Mouse (Mus musculus): ENCODE measurements around the gene Adamts17. TPM values are rescaled to one million over a fixed set of nuclear protein-coding genes. Genes with fewer than 3 reads are reported as not detected.

The Adamts17 gene
- polyA plus RNA-seq, 1 experiment from 2014 or later: 11.2 TPM

DNA sequence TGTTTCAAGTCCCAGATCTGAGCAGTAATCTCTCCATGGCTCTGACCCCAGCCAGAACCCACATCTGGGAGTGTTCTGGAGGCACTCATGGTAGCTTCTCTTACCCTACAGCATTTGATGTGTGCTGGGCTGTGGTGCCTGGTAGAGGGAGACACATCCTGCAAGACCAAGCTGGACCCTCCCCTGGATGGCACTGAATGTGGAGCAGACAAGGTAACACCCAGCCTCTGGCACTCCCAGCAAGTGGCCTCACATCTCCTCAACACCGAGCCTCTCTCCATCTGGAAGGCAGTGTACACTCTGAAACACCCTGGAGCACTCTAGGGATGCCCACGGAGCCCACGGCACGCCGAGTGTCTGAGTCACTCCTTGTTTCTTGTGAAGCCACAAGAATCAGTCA lies 188.2 kb downstream of the Adamts17 start:
- Histone ChIP-seq H3K9me3 (ENCODE audit: control insufficient read depth, low read length) (no peaks in the 10 kb centered on the region), H3K4me3 (ENCODE audit: low read depth, low read length) (no peak overlapping the region), H3K4me2 (ENCODE audit: low read depth, low read length) (no peak overlapping the region), H3K27ac (replicated peaks; ENCODE audit: low read depth, low read length) (peak overlapping the region; percentile 83), H3K36me3 (ENCODE audit: control insufficient read depth, insufficient read depth, low read length) (0 out of 2 replicates have a peak, but pooled peaks cover 4% of the 10 kb centered on the region), H3K4me1 (ENCODE audit: control insufficient read depth, insufficient read depth, low read length) (peaks cover 21% of the 10 kb centered on the region), H3K9ac (ENCODE audit: low read depth, low read length) (no peak overlapping the region), H3K27me3 (replicated peaks; ENCODE audit: control insufficient read depth, insufficient read depth, low read length) (no peaks in the 10 kb centered on the region)
- WGBS: 93% methylated on average over 5 of the region's 5 CpGs
- no peak for ATAC-seq (ENCODE audit: low read depth)
- no peak for DNase-seq (ENCODE audit: low spot score)

DNA sequence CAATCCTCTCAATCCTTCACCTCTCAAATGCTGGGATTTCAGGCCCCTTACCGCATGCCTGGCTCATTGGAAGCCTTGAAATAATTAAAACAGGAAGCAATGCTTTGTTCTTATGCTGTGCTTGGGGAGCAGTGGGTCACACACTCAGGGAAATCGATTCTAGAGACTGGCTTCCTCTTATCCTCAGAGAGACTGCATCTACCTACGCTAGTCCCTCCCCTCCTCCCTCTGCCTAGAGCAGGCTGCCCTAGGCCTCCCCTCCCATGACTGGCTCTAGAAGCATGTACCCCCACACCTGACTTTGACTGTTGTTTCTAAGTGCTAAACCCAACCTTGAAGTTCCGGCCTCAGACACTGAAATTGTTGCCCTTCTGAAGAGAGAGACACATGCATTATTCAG lies 189.4 kb downstream of the Adamts17 start:
- Histone ChIP-seq H3K4me3 (ENCODE audit: low read depth, low read length) (no peak overlapping the region), H3K9ac (ENCODE audit: low read depth, low read length) (no peak overlapping the region), H3K27ac (replicated peaks; ENCODE audit: low read depth, low read length) (no peak overlapping the region), H3K4me1 (ENCODE audit: control insufficient read depth, insufficient read depth, low read length) (peaks cover 21% of the 10 kb centered on the region), H3K4me2 (ENCODE audit: low read depth, low read length) (no peak overlapping the region), H3K36me3 (ENCODE audit: control insufficient read depth, insufficient read depth, low read length) (0 out of 2 replicates have a peak, but pooled peaks cover 4% of the 10 kb centered on the region), H3K27me3 (replicated peaks; ENCODE audit: control insufficient read depth, insufficient read depth, low read length) (no peaks in the 10 kb centered on the region), H3K9me3 (ENCODE audit: control insufficient read depth, low read length) (no peaks in the 10 kb centered on the region)
- DNase-seq (ENCODE audit: low spot score): no peak
- ATAC-seq (ENCODE audit: low read depth): no peak
- 57% methylated on average over 4 of the region's 4 CpGs for WGBS

GRCm38 (mm10) chr7:67029481-67029880 lies 189.9 kb downstream of the Adamts17 start:
- no peaks in the 10 kb centered on the region for H3K27me3 ChIP-seq (replicated peaks; ENCODE audit: control insufficient read depth, insufficient read depth, low read length)
- H3K27ac ChIP-seq (replicated peaks; ENCODE audit: low read depth, low read length): no peak overlapping the region
- no peak overlapping the region for H3K4me3 ChIP-seq (ENCODE audit: low read depth, low read length)
- DNase-seq (ENCODE audit: low spot score) (no peak), ATAC-seq (ENCODE audit: low read depth) (no peak)
- no peaks in the 10 kb centered on the region for H3K9me3 ChIP-seq (ENCODE audit: control insufficient read depth, low read length)
- H3K9ac ChIP-seq (ENCODE audit: low read depth, low read length): no peak overlapping the region
- WGBS: 94% methylated on average over 14 of the region's 14 CpGs
- no peak overlapping the region for H3K4me2 ChIP-seq (ENCODE audit: low read depth, low read length)
- peaks cover 21% of the 10 kb centered on the region for H3K4me1 ChIP-seq (ENCODE audit: control insufficient read depth, insufficient read depth, low read length)
- 0 out of 2 replicates have a peak, but pooled peaks cover 4% of the 10 kb centered on the region for H3K36me3 ChIP-seq (ENCODE audit: control insufficient read depth, insufficient read depth, low read length)

DNA sequence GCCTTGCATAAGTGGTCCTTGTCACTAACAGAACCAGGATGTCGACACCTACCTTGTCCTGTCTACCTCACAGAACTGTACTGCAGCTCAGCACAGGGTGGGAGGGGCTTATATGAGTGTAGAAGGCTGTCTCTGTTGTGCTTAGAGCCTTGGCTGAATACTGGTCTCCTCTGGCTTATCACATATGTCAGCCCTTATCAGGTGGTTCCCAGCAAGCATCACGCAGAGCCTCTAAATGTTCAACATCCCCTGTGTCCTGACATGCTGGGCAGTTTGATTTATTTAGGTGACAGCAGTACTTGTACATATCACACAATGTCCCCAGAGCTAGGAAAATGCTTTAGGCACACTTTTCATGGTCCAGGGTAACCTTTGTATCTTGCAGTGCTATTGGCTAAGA lies 191.7 kb downstream of the Adamts17 start:
- no peak overlapping the region for H3K27ac ChIP-seq (replicated peaks; ENCODE audit: low read depth, low read length)
- H3K36me3 ChIP-seq (ENCODE audit: control insufficient read depth, insufficient read depth, low read length): 0 out of 2 replicates have a peak, but pooled peaks cover 4% of the 10 kb centered on the region
- no peaks in the 10 kb centered on the region for H3K27me3 ChIP-seq (replicated peaks; ENCODE audit: control insufficient read depth, insufficient read depth, low read length)
- DNase-seq (ENCODE audit: low spot score) (no peak), ATAC-seq (ENCODE audit: low read depth) (no peak)
- no peak overlapping the region for H3K4me3 ChIP-seq (ENCODE audit: low read depth, low read length)
- peaks cover 16% of the 10 kb centered on the region for H3K4me1 ChIP-seq (ENCODE audit: control insufficient read depth, insufficient read depth, low read length)
- no peaks in the 10 kb centered on the region for H3K9me3 ChIP-seq (ENCODE audit: control insufficient read depth, low read length)
- H3K4me2 ChIP-seq (ENCODE audit: low read depth, low read length): no peak overlapping the region
- 89% methylated on average over 2 of the region's 2 CpGs for WGBS
- no peak overlapping the region for H3K9ac ChIP-seq (ENCODE audit: low read depth, low read length)

DNA sequence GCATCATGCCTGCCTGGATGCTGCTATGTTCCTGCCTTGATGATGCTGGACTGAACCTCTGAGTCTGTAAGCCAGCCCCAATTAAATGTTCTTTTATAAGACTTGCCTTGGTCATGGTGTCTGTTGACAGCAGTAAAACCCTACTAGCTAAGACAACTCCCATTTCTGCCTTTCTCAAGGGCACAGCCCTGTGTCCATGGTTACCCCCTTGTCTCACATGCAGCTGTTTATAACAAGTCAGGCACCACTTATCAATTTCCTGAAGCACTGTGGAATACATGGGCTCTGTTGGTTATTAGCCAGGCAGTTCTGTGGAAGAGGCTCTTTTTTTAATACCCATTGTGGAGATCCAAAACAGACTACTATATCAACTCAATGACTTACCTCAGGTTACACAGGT lies 193.1 kb downstream of the Adamts17 start:
- peaks cover 3% of the 10 kb centered on the region for H3K4me1 ChIP-seq (ENCODE audit: control insufficient read depth, insufficient read depth, low read length)
- ATAC-seq (ENCODE audit: low read depth): no peak
- no peak overlapping the region for H3K9ac ChIP-seq (ENCODE audit: low read depth, low read length)
- no peak overlapping the region for H3K4me2 ChIP-seq (ENCODE audit: low read depth, low read length)
- no peak overlapping the region for H3K4me3 ChIP-seq (ENCODE audit: low read depth, low read length)
- H3K27ac ChIP-seq (replicated peaks; ENCODE audit: low read depth, low read length): no peak overlapping the region
- H3K9me3 ChIP-seq (ENCODE audit: control insufficient read depth, low read length): no peaks in the 10 kb centered on the region
- no peak for DNase-seq (ENCODE audit: low spot score)
- no peaks in the 10 kb centered on the region for H3K27me3 ChIP-seq (replicated peaks; ENCODE audit: control insufficient read depth, insufficient read depth, low read length)
- 0 out of 2 replicates have a peak, but pooled peaks cover 4% of the 10 kb centered on the region for H3K36me3 ChIP-seq (ENCODE audit: control insufficient read depth, insufficient read depth, low read length)

- peak; percentile 55; the same call in 1 of the 2 replicates for ATAC-seq (ENCODE audit: low read depth)
- Histone ChIP-seq H3K9ac (ENCODE audit: low read depth, low read length) (no peak overlapping the region), H3K27ac (replicated peaks; ENCODE audit: low read depth, low read length) (no peak overlapping the region), H3K36me3 (ENCODE audit: control insufficient read depth, insufficient read depth, low read length) (0 out of 2 replicates have a peak, but pooled peaks cover 4% of the 10 kb centered on the region), H3K4me1 (ENCODE audit: control insufficient read depth, insufficient read depth, low read length) (no peaks in the 10 kb centered on the region), H3K4me2 (ENCODE audit: low read depth, low read length) (no peak overlapping the region), H3K27me3 (replicated peaks; ENCODE audit: control insufficient read depth, insufficient read depth, low read length) (no peaks in the 10 kb centered on the region), H3K9me3 (ENCODE audit: control insufficient read depth, low read length) (no peaks in the 10 kb centered on the region), H3K4me3 (ENCODE audit: low read depth, low read length) (no peak overlapping the region)
- peak; percentile 42 for DNase-seq (ENCODE audit: low spot score)
- 77% methylated on average over 2 of the region's 2 CpGs for WGBS
Observed at GRCm38 (mm10) chr7:67034369-67034768, 194.8 kb downstream of the Adamts17 start.

GRCm38 (mm10) chr7:67035246-67035645 lies 195.7 kb downstream of the Adamts17 start:
- 0 out of 2 replicates have a peak, but pooled peaks cover 4% of the 10 kb centered on the region for H3K36me3 ChIP-seq (ENCODE audit: control insufficient read depth, insufficient read depth, low read length)
- no peak overlapping the region for H3K9ac ChIP-seq (ENCODE audit: low read depth, low read length)
- WGBS: 91% methylated on average over 10 of the region's 10 CpGs
- no peaks in the 10 kb centered on the region for H3K9me3 ChIP-seq (ENCODE audit: control insufficient read depth, low read length)
- no peak overlapping the region for H3K4me2 ChIP-seq (ENCODE audit: low read depth, low read length)
- H3K27ac ChIP-seq (replicated peaks; ENCODE audit: low read depth, low read length): no peak overlapping the region
- DNase-seq (ENCODE audit: low spot score) (no peak), ATAC-seq (ENCODE audit: low read depth) (no peak)
- peaks cover 5% of the 10 kb centered on the region for H3K4me1 ChIP-seq (ENCODE audit: control insufficient read depth, insufficient read depth, low read length)
- no peak overlapping the region for H3K4me3 ChIP-seq (ENCODE audit: low read depth, low read length)
- H3K27me3 ChIP-seq (replicated peaks; ENCODE audit: control insufficient read depth, insufficient read depth, low read length): no peaks in the 10 kb centered on the region

GRCm38 (mm10) chr7:67035661-67036060 lies 196.1 kb downstream of the Adamts17 start:
- Histone ChIP-seq H3K27ac (replicated peaks; ENCODE audit: low read depth, low read length) (no peak overlapping the region), H3K36me3 (ENCODE audit: control insufficient read depth, insufficient read depth, low read length) (0 out of 2 replicates have a peak, but pooled peaks cover 4% of the 10 kb centered on the region), H3K4me1 (ENCODE audit: control insufficient read depth, insufficient read depth, low read length) (peaks cover 5% of the 10 kb centered on the region), H3K4me2 (ENCODE audit: low read depth, low read length) (no peak overlapping the region), H3K9ac (ENCODE audit: low read depth, low read length) (no peak overlapping the region), H3K27me3 (replicated peaks; ENCODE audit: control insufficient read depth, insufficient read depth, low read length) (no peaks in the 10 kb centered on the region), H3K9me3 (ENCODE audit: control insufficient read depth, low read length) (no peaks in the 10 kb centered on the region), H3K4me3 (ENCODE audit: low read depth, low read length) (no peak overlapping the region)
- no peak for ATAC-seq (ENCODE audit: low read depth)
- DNase-seq (ENCODE audit: low spot score): no peak
- 82% methylated on average over 5 of the region's 5 CpGs for WGBS
